Mouse (Mus musculus): ENCODE data around the gene Nrp2.

The Nrp2 gene

GRCm38 (mm10) chr1:62825822-62826765 lies 123.0 kb downstream of the Nrp2 start:
- DNase-seq = no peak

GRCm38 (mm10) chr1:62827316-62827715 lies 124.2 kb downstream of the Nrp2 start:
- DNase-seq = no peak

GRCm38 (mm10) chr1:62828156-62828555 lies 125.1 kb downstream of the Nrp2 start:
- no peak for DNase-seq

GRCm38 (mm10) chr1:62829690-62830417 lies 126.8 kb downstream of the Nrp2 start:
- DNase-seq = peak; percentile 20

- DNase-seq = no peak
Observed at GRCm38 (mm10) chr1:62830418-62830769, 127.3 kb downstream of the Nrp2 start.

- DNase-seq = no peak
Observed at GRCm38 (mm10) chr1:62831725-62832455, 128.8 kb downstream of the Nrp2 start.

GRCm38 (mm10) chr1:62833356-62833755 lies 130.3 kb downstream of the Nrp2 start:
- DNase-seq = no peak

- no peak for DNase-seq
Observed at GRCm38 (mm10) chr1:62834443-62835185, 131.5 kb downstream of the Nrp2 start.

- no peak for DNase-seq
Observed at GRCm38 (mm10) chr1:62838083-62838482, 135.0 kb downstream of the Nrp2 start.

GRCm38 (mm10) chr1:62838631-62839030 lies 135.5 kb downstream of the Nrp2 start:
- DNase-seq = no peak

GRCm38 (mm10) chr1:62843215-62843614 lies 140.1 kb downstream of the Nrp2 start:
- no peak for DNase-seq

- no peak for DNase-seq
Observed at GRCm38 (mm10) chr1:62850990-62851940, 148.2 kb downstream of the Nrp2 start.

- no peak for DNase-seq
Observed at GRCm38 (mm10) chr1:62853362-62853761, 150.3 kb downstream of the Nrp2 start.

GRCm38 (mm10) chr1:62853996-62854395 lies 150.9 kb downstream of the Nrp2 start:
- no peak for DNase-seq

GRCm38 (mm10) chr1:62859098-62859497 lies 156.0 kb downstream of the Nrp2 start:
- no peak for DNase-seq

GRCm38 (mm10) chr1:62859556-62860300 lies 156.6 kb downstream of the Nrp2 start:
- DNase-seq = no peak

- no peak for DNase-seq
Observed at GRCm38 (mm10) chr1:62860327-62860726, 157.2 kb downstream of the Nrp2 start.

GRCm38 (mm10) chr1:62860788-62861187 lies 157.7 kb downstream of the Nrp2 start:
- no peak for DNase-seq

Data from thymus, postnatal 4 days (tissue).